Mouse (Mus musculus) lung, postnatal 36 days (tissue): ENCODE data around the gene Dthd1.

Experiments
- DNase-seq: peaks from one replicate; pipeline ENCODE4 v3.0.0; 2022; ENCODE audit warnings: mixed read lengths

Dthd1 gene

GRCm38 (mm10) chr5:62867003-62867402 is 53.4 kb downstream of the Dthd1 start:
- DNase-seq: no peak

- no peak for DNase-seq
Measured at GRCm38 (mm10) chr5:62879530-62879929, 65.9 kb downstream of the Dthd1 start.

DNA sequence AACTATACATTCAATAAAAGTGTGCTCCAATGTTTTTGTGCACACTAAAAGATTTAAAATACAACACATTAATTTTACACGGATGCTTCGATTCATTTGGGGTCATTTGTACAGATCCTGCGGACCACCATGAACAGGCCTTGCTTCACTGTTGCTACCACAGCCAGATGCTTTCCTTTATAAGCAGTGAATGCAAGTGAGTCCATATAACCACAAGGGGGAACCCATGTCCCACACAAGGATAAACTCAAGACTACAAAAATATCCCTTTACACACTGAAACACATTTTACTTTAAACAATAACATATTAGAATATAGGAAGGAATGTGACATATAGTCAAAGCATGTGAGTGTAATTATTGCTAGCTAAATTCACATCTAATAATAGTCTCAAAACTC is 81.7 kb downstream of the Dthd1 start:
- peak; percentile 50 for DNase-seq

DNA sequence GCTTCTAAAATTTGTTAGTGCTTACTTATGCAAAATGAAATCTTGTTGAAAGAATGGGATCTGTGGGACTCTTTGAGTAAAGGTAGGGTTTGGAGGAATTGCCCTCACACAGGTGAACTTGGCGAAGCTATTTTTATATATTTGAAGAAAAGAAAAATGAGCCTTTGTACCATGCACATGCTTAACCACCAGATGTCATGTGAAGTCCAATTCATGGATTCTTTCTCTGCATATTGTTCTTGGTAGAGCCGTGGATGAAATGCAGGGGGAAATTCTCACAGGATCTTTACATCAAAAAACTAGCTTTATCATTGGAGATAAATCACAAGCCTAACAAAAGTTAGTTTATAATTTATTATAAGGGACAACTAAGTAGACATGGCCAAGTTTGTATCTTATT is 93.3 kb downstream of the Dthd1 start:
- no peak for DNase-seq

DNA sequence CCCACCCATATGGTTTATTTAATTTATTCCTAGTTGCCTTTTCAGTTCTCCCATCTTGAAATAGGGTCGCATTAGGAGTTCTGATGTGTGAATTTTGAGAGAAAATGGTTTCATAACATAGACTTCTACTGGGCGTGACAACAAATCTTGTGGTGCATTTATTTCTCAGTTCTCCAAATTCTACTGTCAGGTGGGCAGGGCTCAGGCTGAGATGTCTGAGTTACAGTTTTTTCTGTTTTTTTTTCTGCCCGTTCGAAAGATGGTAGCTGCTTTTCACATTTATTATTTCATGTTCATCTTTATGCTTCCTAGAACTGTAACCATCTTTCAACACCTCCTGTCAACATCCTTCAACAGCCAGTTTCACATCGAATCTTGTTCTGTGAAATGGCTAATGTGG is 95.5 kb downstream of the Dthd1 start:
- peak; percentile 2 for DNase-seq

DNA sequence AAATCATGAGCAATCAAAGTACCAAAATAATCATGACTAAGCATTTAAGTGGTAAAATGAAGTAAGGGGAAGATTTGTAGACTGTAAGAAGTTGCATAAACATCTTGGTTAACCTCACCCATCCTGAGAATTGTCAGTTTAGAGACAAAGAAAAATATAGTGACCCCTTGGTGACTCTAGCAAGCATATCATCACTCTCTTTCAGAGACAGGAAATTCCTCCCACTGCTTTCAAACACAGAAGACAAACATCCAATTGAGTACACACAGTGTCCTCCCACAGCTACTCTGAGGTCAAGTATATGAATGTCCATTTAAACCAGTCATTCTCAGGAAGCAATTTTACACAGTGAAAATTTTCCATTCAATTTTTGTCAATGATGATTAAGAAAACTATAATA is 111.0 kb downstream of the Dthd1 start:
- DNase-seq: peak; percentile 14
